Mouse (Mus musculus): Measurements from ENCODE around the gene Tpx2.
A peak's percentile ranks its signal among the peaks of the same experiment; 100 is the strongest.

Gene Tpx2

DNA sequence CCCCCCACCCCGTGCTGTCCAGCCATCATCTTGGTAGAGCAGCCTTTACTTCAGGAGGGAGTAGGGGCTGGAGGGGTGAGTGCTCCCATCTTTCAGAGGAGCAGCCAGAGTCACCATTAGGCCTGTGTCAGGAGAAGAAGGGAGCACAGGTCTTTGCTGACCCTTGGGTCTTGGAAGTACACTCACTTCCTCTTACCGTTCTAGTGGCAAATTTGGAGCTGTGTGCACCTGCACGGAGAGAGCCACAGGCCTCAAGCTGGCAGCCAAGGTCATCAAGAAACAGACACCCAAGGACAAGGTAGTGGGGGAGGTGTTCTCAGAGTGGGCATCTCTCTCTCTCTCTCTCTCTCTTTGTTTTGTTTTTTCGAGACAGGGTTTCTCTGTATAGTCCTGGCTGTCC is 67.7 kb downstream of the Tpx2 start:
- no peak for DNase-seq (ENCODE audit: low spot score)

DNA sequence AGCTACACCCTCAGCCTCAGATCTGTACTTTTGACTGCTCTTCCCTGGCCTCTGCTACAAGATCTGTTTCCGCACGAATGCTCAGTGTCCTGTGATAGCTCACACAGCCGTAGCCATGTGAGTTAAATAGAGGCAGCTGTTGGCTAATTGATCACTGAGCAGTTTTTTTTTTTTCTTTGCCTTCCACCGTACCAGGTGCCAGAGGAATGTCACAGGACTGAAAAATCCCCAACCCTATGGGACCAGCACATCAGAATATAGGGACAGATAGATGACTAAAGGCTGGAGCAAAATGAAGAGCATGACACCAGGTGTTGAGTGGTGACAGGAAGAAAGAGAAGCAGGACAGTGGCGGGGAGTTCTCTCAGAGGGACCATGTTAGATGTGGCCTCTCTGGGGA is 68.3 kb downstream of the Tpx2 start:
- no peak for DNase-seq (ENCODE audit: low spot score)

DNA sequence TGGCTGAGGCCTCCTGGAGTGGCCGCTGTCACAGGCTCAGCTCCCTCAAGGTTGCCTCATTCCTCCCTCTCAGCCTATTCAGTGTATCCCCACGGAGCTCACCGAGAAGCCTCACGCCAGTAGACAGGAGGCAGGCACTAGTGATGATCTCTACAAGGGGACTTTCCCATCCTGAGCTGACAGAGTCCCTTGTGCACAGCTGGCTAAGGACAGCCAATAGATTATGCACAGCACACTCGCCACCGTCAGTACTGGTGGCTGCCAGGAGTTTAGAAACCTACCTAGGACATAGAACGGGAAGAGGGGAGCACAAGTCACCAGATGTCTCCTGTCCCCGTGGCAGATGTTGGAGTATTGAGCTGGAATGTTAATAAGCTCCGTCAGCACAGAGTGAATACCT is 69.9 kb downstream of the Tpx2 start:
- DNase-seq (ENCODE audit: low spot score), result no peak

DNA sequence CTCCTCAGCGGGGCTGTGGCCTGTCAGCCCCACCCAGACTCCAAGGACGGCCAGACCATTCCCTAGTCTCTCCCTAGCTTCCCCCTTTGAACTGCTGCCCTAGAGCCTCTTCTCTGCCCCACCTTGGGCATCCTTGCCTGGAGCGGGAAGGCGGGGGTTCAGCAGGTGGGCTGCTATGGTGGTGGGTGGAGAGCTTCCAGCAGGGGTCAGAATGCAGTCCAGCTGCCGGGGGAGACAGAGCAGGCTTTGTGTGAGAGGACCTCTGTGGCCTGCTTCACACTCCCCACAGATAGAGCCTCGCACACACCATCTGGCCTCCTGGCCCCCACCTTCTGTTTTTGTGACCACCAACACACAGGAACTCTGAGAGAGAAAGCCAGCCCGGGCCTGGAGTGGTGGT is 74.6 kb downstream of the Tpx2 start:
- DNase-seq (ENCODE audit: low spot score), result no peak

DNA sequence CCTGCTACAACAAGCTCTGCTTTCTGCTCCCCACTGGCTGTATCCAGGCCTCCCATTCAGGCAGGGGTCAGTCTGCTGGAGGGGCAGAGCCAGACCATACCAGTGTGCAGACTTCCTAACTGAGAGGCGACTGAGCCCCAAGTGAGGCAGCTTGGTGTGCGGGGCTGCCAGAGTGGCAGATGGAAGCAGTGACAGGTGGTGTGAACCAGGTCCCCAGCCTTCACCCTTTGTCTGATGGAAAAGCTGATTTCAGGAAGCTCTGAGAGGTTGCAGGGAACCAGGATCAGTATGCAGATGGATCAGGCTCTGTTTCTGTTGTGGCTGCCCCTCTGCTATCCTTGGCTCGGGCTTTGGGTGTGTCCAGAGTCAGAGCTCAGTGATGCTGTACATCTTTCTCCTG is 75.9 kb downstream of the Tpx2 start:
- no peak for DNase-seq (ENCODE audit: low spot score)

DNA sequence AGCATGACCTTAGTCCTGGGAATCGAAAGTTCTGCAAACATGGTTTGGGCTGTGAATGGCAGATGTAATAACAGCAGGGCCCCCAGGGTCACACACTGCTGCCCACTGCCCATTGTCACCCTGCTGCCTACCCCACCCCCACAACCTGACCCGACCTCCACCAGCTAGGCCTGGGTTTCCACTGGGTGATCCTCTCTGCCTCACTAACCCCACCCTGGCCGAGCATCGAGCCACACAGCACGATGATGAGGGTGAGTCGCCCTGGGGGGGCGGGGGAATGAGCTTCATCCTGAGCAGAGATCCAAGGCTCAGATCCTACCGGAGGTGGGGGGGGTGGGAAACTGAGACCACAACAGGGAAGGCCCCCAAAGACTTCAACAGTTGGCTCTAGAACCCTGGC is 76.4 kb downstream of the Tpx2 start:
- DNase-seq (ENCODE audit: low spot score), result no peak

DNA sequence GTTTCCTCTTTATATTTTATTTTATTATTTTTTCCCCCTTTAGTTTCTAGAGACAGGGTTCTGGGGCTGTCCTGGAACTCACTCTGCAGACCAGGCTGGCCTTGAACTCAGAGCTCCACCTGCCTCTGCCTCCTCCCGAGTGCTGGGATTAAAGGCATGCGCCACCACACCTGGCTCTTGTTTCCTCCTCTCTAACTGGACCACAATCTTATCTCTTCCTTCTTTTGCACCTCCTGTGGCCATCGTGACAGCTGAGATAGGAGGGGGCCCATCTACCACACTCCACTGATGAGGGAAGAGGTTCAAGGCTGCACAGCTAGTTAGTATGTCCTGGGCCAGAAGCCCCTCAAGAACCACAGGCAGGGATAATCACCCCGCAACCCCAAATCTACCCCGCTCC is 76.8 kb downstream of the Tpx2 start:
- DNase-seq (ENCODE audit: low spot score), result no peak

DNA sequence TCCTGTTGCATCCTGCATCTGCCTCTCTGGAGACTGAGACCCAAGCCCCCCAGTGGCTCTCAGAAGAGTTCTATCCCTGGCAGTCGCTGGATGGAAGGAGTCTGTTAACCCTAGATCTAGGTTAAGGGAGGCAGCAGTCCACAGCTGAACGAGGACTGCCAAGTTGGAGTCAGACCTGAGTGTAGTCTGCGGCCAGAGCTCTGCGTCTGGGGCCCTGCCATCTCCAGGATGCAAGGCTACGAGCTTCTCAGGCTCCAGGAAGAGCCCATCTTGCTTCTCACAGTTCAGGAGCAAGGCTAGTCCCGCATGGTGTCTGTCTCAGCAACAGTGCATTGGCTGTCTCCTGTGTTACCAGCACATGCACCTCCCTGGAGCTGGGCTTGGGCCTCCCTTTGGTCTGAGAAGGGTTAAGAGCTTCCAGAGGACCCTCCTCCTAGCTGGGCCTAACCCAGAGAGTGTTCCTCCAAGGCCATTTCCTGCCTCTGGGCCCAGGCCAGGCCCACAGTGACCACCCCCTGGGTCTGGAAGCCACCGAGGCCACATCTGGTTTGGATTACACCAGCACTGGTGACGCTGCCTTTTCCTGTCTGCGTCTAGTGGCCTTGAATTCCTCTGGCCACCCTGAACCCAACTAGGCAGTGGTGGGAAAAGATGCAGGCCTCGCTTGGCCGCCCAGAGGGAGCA is 77.6 kb downstream of the Tpx2 start:
- DNase-seq (ENCODE audit: low spot score), result peak; percentile 59

DNA sequence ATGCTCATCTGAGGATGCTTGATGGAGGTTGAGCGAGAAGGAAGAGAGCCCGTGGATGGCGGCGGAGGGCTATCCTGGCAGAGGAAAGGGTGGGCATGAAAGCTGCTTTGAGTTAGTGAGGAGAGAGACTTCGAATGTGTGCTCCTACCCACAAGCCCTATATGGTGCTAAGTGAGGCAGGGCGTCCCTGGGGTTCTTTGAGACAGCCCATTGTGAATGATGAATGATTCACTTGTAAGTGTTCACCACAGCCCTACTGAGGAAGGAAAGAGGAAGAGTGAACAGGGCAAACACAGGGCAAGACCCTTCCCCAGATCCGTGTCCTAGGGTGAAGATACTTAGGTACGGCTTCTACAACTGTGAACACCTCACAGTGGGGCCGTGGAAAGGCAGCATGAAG is 79.1 kb downstream of the Tpx2 start:
- DNase-seq (ENCODE audit: low spot score), result no peak

DNA sequence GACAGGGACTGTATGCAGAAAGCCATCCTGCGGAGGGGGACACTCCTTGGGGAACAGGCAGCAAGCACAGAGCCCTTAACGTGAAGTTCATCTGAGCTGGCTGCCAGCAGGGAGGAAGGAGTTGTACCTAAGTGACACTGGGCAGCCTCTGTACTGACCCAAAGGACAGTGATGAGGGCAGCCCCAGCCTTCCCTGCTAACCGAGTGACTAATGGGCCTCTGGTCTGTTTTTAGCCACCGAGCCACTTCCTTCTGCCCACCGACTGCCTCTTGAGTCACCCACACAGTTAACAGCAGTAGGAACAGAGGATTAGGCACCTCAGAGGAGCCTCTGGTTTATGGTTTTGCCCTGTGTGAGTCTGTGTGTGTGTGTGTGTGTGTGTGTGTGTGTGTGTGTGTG is 79.6 kb downstream of the Tpx2 start:
- DNase-seq (ENCODE audit: low spot score), result no peak

DNA sequence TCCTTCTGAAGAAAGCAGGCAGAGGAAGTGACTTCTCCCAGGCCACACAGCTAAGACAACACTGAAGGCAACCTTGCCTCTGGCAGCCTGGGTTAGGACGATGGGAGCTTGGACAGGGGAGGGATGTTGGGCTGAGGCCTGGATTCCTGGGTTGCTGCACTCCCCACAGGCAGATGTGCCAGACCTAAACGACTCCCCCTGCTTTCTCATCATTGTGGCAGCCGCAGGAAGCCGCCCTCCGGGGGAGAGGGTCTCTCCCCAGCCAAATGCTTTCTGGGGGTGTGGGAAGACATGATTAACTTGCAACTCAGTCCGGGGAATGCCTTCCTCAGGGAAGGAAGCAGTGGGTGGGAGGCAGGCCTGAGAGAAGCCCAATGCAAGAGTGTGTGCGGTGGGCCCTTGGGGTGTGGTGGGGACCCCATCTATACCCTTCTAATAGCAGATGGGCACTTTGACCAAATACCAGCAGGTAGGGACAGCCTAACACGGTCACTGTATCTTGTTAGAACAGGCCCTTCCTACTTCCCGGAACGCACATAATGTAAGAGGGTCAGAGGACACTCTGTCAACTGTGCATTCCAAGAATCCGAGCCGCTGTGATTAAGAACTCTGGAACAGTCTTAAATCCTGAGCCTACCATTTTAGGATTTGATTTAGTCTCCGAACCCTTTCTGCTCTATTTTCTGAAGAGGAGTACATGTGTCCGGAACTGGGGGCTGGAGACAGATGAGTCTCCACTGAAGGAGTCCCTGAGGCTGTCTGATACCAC is 80.6 kb downstream of the Tpx2 start:
- no peak for DNase-seq (ENCODE audit: low spot score)

DNA sequence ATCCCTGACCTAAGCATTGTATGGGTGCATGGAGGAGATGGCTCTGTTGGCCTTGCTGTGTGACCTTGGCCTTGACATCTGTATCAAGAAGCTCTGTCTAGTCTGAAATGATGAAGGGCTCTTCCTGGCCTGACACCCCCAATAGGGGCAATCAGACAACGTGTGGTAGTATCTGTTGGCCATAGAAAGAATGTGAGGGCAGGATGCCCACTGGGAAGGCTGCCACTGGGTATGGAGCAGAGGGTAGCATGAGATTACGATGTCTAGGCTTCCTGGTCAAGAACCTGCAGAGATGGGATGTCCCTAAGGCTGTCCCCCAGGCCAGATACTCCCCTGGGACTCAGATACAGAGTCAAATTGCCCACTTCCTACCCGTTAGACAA is 81.2 kb downstream of the Tpx2 start:
- no peak for DNase-seq (ENCODE audit: low spot score)

DNA sequence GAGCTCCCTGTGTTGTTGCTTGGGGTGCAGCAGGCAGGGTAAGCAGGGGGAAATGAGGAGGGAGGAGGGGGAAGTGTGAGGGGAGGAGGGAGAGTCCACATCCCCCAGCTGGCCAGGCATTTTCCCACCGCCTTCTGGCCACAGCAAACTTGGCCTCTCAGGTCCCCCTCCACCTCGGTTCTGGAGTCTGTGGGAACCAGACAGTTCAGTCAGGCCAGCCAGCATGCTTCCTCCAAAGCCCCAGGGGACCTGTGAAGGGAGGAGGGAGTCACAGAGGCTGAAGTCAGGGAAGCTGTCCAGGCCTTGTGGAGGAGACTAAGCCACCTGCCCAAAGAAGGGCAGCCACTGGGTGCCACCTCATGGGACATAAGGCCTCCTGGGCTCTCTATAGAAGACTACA is 82.5 kb downstream of the Tpx2 start:
- DNase-seq (ENCODE audit: low spot score), result peak; percentile 66

DNA sequence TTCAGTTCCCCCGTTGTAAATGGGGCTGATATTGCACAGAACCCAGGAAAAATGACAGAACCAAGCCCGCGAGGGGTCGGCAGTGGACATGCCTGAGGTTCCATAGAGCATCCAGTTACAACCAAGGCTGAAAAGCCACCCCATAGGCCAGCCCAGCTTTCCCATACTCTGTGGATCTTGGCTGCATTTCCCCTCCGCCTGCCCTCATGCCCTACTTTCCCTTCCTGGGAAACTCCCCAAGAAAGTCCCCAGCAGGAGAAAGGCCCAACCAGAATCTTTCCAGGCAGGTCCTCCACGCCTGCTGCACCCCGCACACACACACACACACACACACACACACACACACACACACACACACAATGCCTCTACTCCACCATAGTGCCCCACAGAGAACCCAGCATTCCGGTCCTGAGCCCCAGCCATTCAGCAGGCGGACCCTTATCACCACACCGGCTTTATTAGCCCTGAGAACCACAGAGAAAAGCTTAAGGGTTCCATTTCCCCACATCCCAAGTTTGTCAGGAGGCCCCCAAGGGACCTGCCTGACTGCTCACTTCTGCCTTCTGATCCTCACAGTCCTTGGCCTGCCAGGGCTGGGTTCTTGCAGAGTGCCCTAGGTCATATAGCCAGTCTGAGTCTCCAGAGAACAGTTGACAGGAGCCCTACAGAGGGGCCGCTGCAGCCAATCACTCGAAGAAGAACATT is 83.8 kb downstream of the Tpx2 start:
- no peak for DNase-seq (ENCODE audit: low spot score)

DNA sequence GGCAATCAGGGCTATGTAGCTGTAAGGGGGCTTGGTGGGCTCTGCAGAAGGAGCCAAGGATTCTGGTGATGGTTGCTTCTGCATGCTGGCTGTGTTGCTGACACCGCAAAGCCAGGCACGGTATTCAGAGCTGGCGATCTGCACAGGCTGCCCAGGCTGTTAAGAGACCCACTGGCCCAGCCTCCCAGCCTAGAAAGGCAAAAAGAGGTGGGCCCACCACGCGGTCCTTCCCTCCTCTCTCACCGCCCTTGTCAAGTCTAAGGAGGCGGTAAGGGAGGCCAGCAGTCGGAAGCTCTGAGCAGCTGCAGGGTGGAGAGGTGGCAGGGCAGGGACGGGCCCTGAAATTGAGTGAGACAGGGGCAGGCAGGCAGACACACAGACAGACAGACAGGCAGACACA is 85.3 kb downstream of the Tpx2 start, which contains the start of gene Foxs1:
Gene Foxs1, minus strand, starts transcription at position 161 of the 400 bp plus-strand sequence.
- peak; percentile 76 for DNase-seq (ENCODE audit: low spot score)

DNA sequence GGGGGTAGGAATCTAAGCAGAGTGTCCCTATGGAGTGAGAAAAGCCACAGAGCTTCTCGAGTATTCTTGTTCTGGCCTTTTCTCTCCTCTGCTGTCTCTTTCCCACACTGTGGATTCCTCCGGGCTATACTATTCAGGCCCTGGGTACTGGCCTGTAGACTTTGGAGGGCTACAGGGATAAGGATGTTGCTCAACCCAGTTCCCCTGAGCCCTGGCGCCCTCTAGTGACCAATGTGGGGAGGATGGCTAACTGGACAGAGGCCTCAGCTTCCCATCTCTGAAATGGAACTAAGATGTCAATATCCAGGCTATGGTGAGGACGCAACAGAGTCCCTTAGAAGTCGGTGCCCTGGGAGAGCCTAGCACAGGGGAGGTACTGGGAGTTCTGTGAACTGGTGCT is 85.8 kb downstream of the Tpx2 start:
- DNase-seq (ENCODE audit: low spot score), result peak; percentile 83

DNA sequence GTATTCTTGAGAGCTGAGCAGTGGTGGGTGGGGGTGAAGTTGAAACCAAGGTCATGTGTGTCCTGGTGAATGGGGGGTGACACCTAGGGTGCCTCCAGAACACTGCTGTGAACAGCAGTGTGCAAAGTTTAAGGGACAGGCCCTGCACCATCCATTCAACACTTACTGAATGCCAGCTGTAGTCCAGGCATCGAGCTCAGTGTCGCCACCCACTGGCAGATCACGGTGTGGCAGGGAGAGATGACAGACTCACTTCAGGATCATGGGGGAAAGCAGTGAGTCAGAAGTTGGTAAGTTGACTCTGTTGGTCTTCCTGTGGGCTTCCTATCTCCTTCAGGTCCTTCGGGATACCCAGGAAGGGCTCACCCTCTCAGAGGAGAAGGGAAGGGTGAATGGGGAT is 92.1 kb downstream of the Tpx2 start:
- DNase-seq (ENCODE audit: low spot score), result peak; percentile 48

DNA sequence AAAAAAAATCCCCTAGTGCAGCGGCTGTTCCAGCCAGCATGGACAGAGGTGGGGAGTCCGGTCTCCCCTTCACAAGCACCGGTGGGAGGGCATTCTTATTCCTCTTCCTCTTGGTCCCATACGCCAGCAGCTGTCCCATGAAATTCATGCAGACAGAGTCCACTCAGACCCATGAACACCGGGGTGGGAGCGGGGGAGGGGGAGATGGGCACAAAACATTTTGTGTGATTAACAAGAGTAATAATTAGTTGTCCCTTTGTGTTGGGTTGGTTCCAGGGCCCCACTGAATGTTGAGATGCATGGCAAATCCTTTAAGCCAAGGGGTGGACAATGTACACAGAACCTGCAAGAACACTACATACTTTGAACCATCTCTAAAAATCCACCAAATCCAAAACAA is 93.3 kb downstream of the Tpx2 start:
- DNase-seq (ENCODE audit: low spot score), result no peak

DNA sequence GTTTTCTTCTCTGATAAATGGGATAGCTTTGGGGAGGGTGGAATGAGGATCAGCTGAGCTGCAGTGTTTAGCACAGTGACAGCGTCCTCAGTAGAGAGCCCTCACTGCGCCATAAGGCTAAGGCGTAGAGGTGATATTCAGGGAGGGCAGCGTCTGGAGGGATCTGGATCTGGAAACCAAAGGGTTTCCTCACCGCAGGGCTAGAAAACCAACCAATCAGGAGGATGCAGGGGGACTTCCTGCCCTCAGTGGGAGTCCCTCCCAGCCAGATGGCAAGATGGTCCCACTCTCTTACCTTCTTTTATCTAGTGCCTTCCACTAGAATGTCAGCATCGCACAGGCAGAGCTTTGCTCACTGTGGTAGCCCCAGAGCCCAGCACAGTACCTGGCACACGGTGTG is 94.0 kb downstream of the Tpx2 start:
- DNase-seq (ENCODE audit: low spot score), result no peak

DNA sequence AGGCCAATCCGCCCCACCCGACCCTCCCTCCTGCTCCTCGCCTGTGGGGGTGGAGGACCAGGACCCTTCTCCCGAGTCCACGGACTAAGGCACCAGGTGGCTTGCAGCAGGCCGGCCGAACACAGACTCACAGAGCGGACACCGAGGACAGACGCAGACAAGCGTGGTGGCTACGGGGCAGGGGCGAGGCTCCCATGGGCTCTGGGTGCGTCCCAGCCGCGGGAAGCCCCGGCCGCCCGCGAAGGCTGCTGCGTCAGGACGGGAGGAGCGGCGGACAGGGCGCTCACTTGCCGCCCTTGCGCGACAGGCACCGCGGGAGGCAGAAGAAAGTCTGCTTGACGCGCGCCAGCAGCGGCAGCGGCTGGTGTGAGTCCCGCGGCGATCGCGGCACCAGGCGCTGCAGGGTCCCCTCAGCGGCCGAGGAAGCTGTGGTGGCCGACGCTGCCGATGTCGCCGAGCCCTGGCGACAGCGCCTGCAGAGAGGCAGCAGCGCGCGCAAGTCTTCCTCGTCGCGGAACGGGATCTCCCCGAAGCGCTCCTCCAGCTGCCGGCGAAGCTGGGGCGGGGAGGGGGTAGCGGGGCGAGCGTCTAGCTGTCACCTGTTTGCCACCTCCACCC is 95.2 kb downstream of the Tpx2 start:
- no peak for DNase-seq (ENCODE audit: low spot score)

DNA sequence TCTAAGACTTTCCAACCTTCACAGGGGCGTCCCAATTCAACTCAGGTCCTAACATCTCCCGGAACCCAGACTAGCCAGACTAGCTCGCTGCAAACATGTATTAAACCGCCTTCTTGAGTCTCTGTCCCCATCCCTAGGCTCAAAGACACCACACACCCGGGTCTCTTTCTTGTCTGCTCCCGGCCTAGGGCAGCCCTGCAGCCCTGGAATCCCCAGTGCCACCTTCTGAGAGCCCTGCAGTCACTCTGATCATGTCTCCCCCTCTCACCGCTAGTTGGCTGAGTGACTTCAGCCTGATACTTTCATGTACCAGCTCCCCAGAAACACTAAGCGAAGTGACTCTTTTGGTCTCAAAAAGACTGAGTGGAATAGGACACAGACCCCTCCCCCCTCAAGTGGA is 95.8 kb downstream of the Tpx2 start:
- no peak for DNase-seq (ENCODE audit: low spot score)

DNA sequence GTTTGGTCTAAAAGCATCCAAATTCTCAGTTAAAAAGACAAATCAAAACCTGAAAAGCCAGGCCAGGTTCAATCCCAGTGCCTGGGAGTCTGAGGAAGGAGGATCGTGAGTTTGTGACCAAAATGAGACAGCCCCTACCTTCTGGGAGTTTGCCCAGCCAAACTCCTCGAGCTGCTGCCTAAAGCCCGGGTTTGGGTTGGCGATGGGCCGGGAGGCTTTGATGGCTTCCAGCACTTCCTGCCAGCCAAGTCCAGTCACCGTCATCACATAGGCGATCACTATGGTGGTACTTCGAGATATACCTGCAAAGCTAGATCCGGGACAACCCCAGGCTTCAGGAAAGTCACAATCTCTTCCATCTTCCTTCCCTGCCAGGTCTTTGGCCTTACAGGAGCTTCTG is 96.2 kb downstream of the Tpx2 start:
- no peak for DNase-seq (ENCODE audit: low spot score)
